Mouse (Mus musculus) heart, postnatal 14 days (tissue): ENCODE data around the gene Rimkla. TPM values are rescaled to one million over a fixed set of nuclear protein-coding genes. Genes with fewer than 3 reads are reported as not detected.

Source experiments
- DNase-seq, 2 experiments: peaks; one replicate each; pipeline ENCODE4 v3.0.0; 2021 to 2022
- intact Hi-C: fragments of 180-260 bp; cut with DNase I; formaldehyde crosslinking; loops from one replicate; pipeline ENCODE4 v1.15.1; 2025
- total RNA-seq, 2 experiments: library from RNA; stranded (reverse); gene quantifications; 2 replicates each; pipeline ENCODE4 v1.2.3; 2021

Rimkla gene
- total RNA-seq, 2 experiments from 2014 or later, result 0.68 to 0.76 TPM

GRCm38 (mm10) chr4:119483051-119483450 lies 9.4 kb downstream of the Rimkla start:
- intact Hi-C loops, result no loop called here
- peak in 1 of 2 experiments; percentile 33 for DNase-seq

- no peak for DNase-seq
- intact Hi-C loops, result no loop called here
Measured at GRCm38 (mm10) chr4:119473150-119473549, 19.3 kb downstream of the Rimkla start.

- DNase-seq, result no peak
- intact Hi-C loops, result no loop called here
Measured at GRCm38 (mm10) chr4:119472545-119472944, 19.9 kb downstream of the Rimkla start.

DNA sequence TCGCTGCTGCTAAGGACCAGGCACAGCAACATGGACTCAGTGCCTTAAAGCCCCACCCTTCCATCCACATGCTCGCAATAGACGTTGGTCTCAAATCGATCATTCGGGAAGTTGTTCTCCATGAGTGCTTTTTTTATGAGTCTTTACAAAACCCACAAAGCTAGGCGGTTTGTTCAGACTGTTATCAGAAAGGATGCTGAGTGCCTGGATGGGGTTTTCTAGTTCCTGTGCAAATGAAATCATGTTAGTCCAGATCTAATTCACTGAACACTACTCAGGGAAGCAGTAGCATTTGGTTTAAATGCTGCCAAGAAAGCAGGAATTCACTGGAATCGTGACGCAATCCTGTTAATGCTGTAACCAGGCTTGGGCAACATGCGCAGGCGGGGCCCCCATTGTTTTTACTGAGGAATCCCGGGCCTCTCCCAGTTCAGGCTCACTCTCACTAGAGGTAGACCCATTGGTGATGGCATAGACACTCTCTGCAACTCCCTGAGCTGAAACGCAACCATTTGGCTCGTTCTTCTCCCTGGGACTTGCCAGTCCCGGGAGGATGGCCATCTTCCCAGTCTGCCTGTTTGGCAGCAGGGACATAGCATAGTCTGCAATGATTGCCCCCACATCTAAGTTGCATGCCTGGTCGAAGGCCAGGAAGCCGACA lies 24.6 kb downstream of the Rimkla start:
- DNase-seq, result no peak

GRCm38 (mm10) chr4:119465841-119466240 lies 26.6 kb downstream of the Rimkla start:
- no peak for DNase-seq
- intact Hi-C loops, result no loop called here

More for the DNA sequence above, 24.6 kb downstream of the Rimkla start:
- intact Hi-C loops, result no loop called here

DNA sequence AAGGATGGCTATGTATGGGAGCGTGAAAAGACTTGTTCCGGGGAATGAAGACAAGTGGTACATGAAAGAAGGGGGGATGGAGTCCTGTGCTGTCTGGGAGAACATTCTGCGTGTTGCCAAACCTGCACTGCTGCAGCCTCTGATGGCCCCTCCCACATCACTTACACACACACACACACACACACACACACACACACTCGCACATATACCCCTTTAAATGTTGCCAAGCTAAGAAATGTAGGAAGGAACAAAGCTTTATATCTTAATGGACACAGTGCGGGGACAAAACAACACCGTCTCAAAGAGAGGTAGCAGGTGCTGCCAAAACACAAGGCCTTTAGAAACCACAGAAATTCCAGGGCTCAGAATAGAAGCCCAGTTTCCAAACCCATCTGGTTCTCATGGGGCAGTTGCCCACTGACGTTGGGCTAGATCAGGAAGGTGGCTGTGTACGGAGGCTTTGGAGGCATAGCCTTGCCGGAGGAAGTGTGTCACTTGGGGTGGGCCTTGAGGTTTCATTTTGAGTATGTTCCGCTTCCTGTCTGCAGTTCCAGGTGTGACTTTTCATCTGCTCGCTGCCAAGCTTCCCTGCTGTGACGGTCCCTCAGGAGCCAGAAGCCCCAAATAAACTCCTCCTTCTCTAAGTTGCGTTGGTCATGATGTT lies 28.5 kb downstream of the Rimkla start:
- DNase-seq, result no peak
- intact Hi-C loops, result loop anchor here (5.0 kb wide), 1 partner anchor 48 kb away; no protein-coding TSS in a partner anchor

DNA sequence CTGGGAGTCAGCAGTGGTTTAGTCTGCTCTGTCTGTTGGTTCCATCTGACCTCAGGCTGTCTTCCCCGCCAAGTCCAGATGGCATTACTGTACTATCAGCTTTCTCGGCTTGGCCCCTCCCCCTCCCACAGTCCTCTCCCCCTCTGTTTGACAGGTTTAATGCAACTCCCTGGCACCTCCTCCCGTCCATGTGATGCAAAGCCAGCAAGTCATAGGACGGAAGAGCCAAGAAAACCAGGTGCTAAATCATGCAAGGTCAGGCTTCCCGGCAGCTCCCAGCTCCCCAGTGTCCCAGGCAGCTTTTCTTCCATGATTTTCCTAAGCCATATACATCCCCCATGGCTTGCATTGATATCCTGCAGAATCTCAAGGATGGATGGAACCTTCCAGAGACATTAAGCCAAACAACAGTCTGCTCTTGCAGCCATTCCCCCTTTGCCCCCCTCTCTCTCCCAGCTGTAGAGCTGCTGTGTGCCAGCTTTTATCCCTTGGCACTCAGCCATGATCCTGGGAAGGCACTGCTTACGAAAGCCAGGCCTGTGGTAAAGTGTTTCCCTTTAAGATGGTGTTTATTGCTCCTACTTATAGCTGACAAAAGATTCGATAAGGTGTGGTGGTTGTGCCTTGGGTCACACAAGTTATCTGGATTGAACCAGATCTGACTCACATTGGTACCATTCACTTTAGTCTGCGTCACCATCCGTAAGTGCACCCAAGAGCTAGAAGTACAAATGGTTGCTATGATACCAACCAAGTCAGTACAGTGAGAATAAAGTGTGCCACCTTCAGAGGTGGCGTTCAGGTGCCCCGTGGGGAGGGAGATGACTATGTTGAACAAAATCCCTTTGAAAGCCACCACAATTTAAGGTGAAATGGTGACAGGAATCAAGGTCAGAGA lies 29.3 kb downstream of the Rimkla start:
- intact Hi-C loops, result loop anchor here (5.0 kb wide), 1 partner anchor 49 kb away; no protein-coding TSS in a partner anchor
- peak; percentile 57 to 74 for DNase-seq

DNA sequence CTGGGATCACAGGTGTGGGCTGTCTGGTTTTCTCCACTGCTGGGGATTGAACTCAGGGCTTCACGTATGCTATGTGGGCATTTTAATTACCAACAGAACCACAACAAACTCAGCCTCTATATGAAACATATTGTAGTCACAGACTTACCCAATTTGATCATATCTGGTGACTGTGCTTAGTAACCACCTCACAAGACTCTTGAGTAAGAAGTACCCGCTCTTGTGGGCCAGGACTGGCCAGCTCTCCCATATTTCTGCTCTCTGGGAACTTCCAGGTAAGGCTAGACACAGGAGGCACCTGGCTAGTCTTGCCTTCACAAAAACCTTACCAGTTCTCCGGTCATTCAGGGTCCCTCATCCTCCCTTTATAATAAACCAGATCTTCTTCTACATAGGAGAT lies 30.0 kb downstream of the Rimkla start:
- intact Hi-C loops, result loop anchor here (5.0 kb wide), 1 partner anchor 50 kb away; no protein-coding TSS in a partner anchor
- DNase-seq, result no peak

- intact Hi-C loops, result loop anchor here (5.0 kb wide), 1 partner anchor 52 kb away; no protein-coding TSS in a partner anchor
- DNase-seq, result peak; percentile 74 to 75
Measured at GRCm38 (mm10) chr4:119460728-119461141, 31.7 kb downstream of the Rimkla start.

DNA sequence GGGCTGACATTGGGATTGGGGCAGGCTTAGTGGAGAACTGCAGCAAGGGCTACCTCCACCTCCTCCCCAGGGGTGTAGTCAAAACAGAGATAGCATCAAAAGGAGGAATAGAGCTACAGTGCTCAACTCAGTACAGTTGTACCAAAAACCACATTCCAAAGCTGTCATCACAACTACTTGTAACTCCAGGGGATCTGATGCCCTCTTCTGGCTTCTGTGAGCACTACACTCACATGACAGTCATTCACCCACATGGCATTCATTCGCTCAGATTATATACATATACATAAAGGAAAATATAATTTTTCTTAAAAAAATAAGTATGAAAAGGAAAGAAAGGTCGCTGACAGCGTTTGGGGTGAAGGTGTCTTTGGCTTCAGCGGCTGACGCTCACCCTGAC lies 32.1 kb downstream of the Rimkla start:
- DNase-seq, result peak in 1 of 2 experiments; percentile 41
- intact Hi-C loops, result loop anchor here (5.0 kb wide), 1 partner anchor 52 kb away; no protein-coding TSS in a partner anchor

GRCm38 (mm10) chr4:119453533-119453932 lies 38.9 kb downstream of the Rimkla start:
- intact Hi-C loops, result no loop called here
- DNase-seq, result no peak

DNA sequence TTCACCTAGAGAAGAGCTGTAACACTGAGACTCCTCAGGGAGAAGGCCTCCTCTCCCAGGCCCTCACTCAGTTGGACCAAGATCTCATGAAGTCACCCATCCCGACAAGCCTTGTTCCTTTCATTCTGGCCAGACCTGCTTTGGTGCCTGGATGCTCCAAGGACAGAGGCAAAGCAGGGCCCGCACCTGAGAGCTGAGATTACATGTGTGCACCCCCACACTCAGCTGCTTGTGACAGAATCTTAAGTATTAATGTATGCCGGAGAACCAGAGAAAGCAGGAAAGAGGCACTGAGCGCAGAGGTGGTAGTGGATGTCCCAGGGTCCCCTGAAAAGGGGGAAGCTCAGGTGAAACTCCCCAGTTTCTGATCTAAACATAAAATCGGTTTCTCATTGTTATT lies 39.3 kb downstream of the Rimkla start:
- no peak for DNase-seq
- intact Hi-C loops, result no loop called here

DNA sequence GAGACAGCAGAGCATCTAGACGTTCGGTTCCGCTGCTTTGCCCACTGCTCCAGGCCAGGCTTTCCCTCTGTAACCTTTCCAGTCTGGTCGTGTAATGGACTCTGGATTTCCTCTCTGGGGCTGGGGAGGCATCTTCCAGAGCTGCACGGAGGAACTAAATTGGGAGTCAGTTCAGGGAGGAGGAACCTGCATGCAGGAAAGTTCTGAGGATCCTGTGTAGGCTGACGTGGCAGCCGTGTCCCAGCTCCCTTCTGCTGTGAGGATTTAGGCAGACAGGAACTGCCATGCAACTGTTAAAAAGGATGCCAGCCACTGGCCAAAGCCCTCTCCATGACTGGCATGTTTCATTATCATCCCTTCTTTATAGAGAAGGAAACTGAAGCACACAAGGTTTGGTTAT lies 42.0 kb downstream of the Rimkla start:
- intact Hi-C loops, result no loop called here
- no peak for DNase-seq

GRCm38 (mm10) chr4:119447786-119448185 lies 44.6 kb downstream of the Rimkla start:
- intact Hi-C loops, result no loop called here
- no peak for DNase-seq

GRCm38 (mm10) chr4:119447261-119447660 lies 45.2 kb downstream of the Rimkla start:
- DNase-seq, result no peak
- intact Hi-C loops, result no loop called here

DNA sequence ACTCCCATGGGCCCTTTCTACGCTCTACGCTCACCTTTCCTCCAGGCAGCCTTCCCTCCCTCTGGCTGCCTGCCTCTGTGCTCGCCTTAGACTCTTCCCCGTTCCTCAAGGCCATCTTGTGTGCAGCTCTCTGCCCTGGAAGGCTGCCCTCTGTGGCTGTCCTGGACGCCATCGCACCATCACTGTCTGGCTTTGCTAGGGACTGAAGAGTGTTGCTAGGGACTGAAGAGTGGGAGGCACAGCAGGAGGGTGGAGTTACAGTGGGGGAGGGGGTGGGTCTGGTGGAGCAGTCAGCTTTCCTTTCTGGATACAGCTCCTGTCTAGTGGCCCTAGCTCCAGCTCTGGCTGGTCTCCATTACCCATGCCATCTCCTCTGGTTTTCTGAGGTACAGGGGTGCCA lies 49.9 kb downstream of the Rimkla start:
- intact Hi-C loops, result no loop called here
- no peak for DNase-seq

- intact Hi-C loops, result no loop called here
- DNase-seq, result no peak
Measured at GRCm38 (mm10) chr4:119441836-119442235, 50.6 kb downstream of the Rimkla start.

- DNase-seq, result no peak
- intact Hi-C loops, result no loop called here
Measured at GRCm38 (mm10) chr4:119437936-119438335, 54.5 kb downstream of the Rimkla start.

DNA sequence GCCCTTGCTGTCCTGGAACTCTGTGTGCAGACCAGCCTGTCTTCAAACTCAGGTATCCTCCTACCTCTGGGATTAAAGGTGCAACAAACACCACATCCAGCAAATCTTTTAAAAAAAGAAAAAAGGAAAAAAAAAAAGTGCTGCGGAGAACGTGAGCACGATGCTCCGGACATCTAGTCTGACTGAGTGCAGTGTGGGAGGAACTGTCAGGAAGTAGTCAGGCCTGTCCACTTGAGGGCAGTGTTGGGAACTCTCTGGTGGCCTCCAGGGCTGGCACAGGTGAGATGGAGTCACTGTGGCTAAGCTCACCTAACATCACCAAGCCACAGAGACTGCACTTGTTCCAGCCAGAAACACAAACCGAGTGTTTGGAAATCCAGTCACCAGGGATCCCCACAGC lies 61.8 kb downstream of the Rimkla start:
- DNase-seq, result peak; percentile 43 to 66
- intact Hi-C loops, result loop anchor here (5.0 kb wide), 2 partner anchors 102 to 237 kb away; no protein-coding TSS in a partner anchor

DNA sequence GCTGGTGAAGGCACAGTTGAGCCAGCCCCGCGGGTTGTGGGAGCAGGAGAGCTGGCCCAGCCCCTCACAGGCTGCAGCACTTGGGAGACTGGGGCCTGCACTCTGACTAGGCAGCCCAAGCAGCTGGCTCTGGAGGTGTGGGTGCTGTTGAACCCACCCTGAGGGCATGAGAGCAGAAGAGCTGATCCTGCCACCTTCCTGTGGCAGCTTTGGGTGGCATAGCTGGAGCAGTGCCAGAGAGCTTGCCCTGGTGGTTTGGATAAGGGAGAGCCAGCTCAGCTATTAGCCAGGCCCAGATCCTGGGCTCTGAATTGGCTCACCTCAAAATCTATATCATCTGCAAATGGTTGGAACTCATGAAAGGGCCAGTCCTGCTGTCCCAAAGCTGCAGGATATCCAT lies 64.7 kb downstream of the Rimkla start:
- intact Hi-C loops, result loop anchor here (5.0 kb wide), 1 partner anchor 200 kb away; no protein-coding TSS in a partner anchor
- DNase-seq, result peak; percentile 7 to 42

DNA sequence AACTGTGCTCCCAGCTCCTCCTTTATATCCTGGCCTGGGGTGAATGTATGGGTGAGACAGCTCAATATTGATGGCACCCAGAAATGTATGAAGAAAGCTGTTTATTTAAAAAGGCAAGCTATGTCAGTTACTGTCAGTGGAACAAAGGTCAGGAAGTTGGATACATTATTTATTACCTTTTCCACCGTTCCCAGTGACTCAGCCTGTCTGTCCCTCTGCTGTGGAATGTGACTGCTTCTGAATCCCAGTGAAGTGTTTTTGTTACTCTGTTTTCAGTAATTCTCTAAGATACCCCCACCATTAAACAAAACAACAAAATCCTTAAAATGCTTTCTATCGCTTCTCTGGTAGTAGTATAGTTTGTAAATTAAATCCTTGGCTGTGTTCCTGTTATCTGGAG lies 66.8 kb downstream of the Rimkla start:
- intact Hi-C loops, result loop anchor here (5.0 kb wide), 1 partner anchor 202 kb away; no protein-coding TSS in a partner anchor
- no peak for DNase-seq
